8 mouse cellular contexts compared by ENCODE assay signal in the genomic region with DNA sequence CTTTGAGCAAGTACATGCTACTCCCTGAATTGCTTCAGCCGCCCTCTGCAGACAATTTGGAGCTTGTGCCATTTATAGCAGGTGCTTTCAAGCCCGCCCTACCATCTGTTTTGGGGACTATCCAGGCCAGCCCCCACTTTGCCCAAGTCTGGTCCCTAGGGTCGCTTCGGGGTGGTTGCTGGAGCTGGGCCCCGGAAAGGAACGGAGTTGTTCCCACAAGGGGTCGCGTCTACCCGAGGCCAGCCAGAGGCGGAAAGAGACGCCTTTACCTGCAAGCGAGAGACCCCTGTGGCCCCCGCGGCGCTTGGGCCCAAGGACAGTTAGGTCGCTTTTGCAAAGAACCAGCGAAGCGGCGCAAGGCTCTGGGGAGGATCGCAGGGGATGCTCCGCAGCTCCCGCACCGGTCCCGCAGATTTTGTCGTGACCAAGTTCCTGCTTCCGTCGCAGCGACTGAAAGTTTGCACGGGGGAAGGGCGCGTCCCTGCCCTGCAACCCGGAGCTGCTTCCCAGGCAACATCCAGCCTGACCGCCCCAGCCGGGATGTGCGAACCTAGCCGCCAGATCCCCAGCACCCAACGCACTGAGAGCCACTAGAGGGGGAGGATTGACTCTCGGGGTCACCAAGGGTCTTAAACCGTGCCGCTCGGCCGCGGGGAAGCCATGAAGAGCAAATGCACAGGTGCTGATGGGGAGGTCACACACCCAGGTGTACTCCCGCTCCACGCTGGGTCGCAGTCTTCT. TPM values are rescaled to one million over a fixed set of nuclear protein-coding genes. Genes with fewer than 3 reads are reported as not detected.
DNase-seq lines count a peak whose midpoint lies in the region; ATAC-seq and TF ChIP-seq lines count a peak whose summit lies in the region.

Gene Mansc1, minus strand, starts transcription at position 542 of the 741 bp plus-strand sequence.

- peaks cover 14% of the 10 kb centered on the region for H3K4me1 ChIP-seq in embryonic facial prominence, embryonic 15.5 days
- no peaks in the 10 kb centered on the region for H3K4me1 ChIP-seq in heart, embryonic 12.5 days (replicated peaks)
- no peaks in the 10 kb centered on the region for H3K4me1 ChIP-seq in liver, embryonic 14.5 days (replicated peaks; ENCODE audit: control insufficient read depth in 2 of 2, insufficient read depth in 2 of 2, low read length in 1 of 2)

- ATAC-seq in CD4-positive, CD25-positive, alpha-beta regulatory T cell, adult 4 months: peak; percentile 90
- no peak for ATAC-seq in embryonic facial prominence, embryonic 15.5 days (ENCODE audit: insufficient number of reproducible peaks, low FRiP score, low TSS enrichment, low read depth)
- peak; percentile 64; the same call in 1 of the 2 replicates for ATAC-seq in heart, embryonic 12.5 days (ENCODE audit: insufficient number of reproducible peaks, low FRiP score)
- peak; percentile 31; the same call in 1 of the 2 replicates for ATAC-seq in liver, embryonic 14.5 days (ENCODE audit: insufficient read depth)

- 1% methylated on average over 46 of the region's 46 CpGs for WGBS in embryonic facial prominence, embryonic 15.5 days
- under 1% methylated on average over 46 of the region's 46 CpGs for WGBS in heart, embryonic 12.5 days
- 4% methylated on average over 46 of the region's 46 CpGs for WGBS in liver, embryonic 14.5 days (ENCODE audit: insufficient replicate concordance)

- peak within 1 kb of the TSS; percentile 95 for H3K4me2 ChIP-seq in embryonic facial prominence, embryonic 15.5 days (replicated peaks)
- H3K4me2 ChIP-seq in heart, embryonic 12.5 days: peak within 1 kb of the TSS; percentile 85
- peak within 1 kb of the TSS; percentile 77 for H3K4me2 ChIP-seq in liver, embryonic 14.5 days (ENCODE audit: low read depth)

- H3K36me3 ChIP-seq in embryonic facial prominence, embryonic 15.5 days: no peaks in the 10 kb centered on the region
- H3K36me3 ChIP-seq in heart, embryonic 12.5 days: no peaks in the 10 kb centered on the region
- no peaks in the 10 kb centered on the region for H3K36me3 ChIP-seq in liver, embryonic 14.5 days (replicated peaks; ENCODE audit: control insufficient read depth, insufficient read depth, low read depth)

- H3K9me3 ChIP-seq in embryonic facial prominence, embryonic 15.5 days (replicated peaks): no peaks in the 10 kb centered on the region
- H3K9me3 ChIP-seq in heart, embryonic 12.5 days (replicated peaks): no peaks in the 10 kb centered on the region
- H3K9me3 ChIP-seq in liver, embryonic 14.5 days (ENCODE audit: control insufficient read depth, low read length): no peaks in the 10 kb centered on the region

- TF ChIP-seq CTCF in liver, embryonic 14.5 days (IDR thresholded peaks at IDR 0.05; ENCODE audit: low read depth): no peak

- H3K27me3 ChIP-seq in embryonic facial prominence, embryonic 15.5 days: 0 out of 2 replicates have a peak, but pooled peaks cover 6% of the 10 kb centered on the region
- H3K27me3 ChIP-seq in heart, embryonic 12.5 days (replicated peaks): no peaks in the 10 kb centered on the region
- H3K27me3 ChIP-seq in liver, embryonic 14.5 days (ENCODE audit: control insufficient read depth, insufficient read depth, low read length): peaks cover 12% of the 10 kb centered on the region

- no peak for TF ChIP-seq EP300 in liver, embryonic 14.5 days (IDR thresholded peaks at IDR 0.05; ENCODE audit: low read depth)

- no peak within 1 kb of the TSS for H3K27ac ChIP-seq in embryonic facial prominence, embryonic 15.5 days (replicated peaks)
- peak within 1 kb of the TSS; percentile 23; the same call in 1 of the 2 replicates for H3K27ac ChIP-seq in heart, embryonic 12.5 days (ENCODE audit: poor library complexity, severe bottlenecking)
- no peak within 1 kb of the TSS for H3K27ac ChIP-seq in liver, embryonic 14.5 days

- H3K4me3 ChIP-seq in embryonic facial prominence, embryonic 15.5 days (replicated peaks): peak within 1 kb of the TSS; percentile 55
- H3K4me3 ChIP-seq in heart, embryonic 12.5 days: peak within 1 kb of the TSS; percentile 68
- H3K4me3 ChIP-seq in liver, embryonic 14.5 days (ENCODE audit: insufficient read depth in 1 of 2, low read depth in 2 of 2, low read length in 2 of 2): peak within 1 kb of the TSS; percentile 30 to 52

- peak; percentile 24 to 30 for DNase-seq in adrenal gland, postnatal 4 days (ENCODE audit: low spot score in 2 of 2)
- DNase-seq in kidney, adult 9 months: peak; percentile 50
- DNase-seq in liver, embryonic 14.5 days (ENCODE audit: low read depth in 3 of 3, low spot score in 3 of 3): no peak
- peak; percentile 63 for DNase-seq in naive thymus-derived CD4-positive, alpha-beta T cell, adult 2 months (ENCODE audit: low read depth)
- peak; percentile 48 for DNase-seq in thymus, postnatal 0 days (ENCODE audit: low spot score)

- peak within 1 kb of the TSS; percentile 31; the same call in 1 of the 2 replicates for H3K9ac ChIP-seq in embryonic facial prominence, embryonic 15.5 days
- H3K9ac ChIP-seq in heart, embryonic 12.5 days: peak within 1 kb of the TSS; percentile 78
- peak within 1 kb of the TSS; percentile 35; the same call in 1 of the 2 replicates for H3K9ac ChIP-seq in liver, embryonic 14.5 days (replicated peaks)

RNA-seq across cellular contexts. Expression of gene Mansc1, which starts in this region (rescaled TPM):
- 10 to 100 TPM; 11.2 to 11.3 TPM for polyA plus RNA-seq in CD4-positive, CD25-positive, alpha-beta regulatory T cell, adult 4 months (2017; shearing (Covaris generic))
- total RNA-seq in adrenal gland, postnatal 4 days (2021): 10 to 100 TPM in 1 of 2 experiments, 1 to 10 TPM in 1; 8.8 to 10.0 TPM
- 2.7 and 3.5 TPM in 2 replicates for polyA plus RNA-seq in embryonic facial prominence, embryonic 15.5 days (2015; fragmentation: Nextera tagmentation; extraction: Ambion mirVana)
- polyA plus RNA-seq in heart, embryonic 12.5 days (2016; fragmentation: Nextera tagmentation; extraction: Ambion mirVana): 6.9 and 7.1 TPM in 2 replicates
- 0.55 and 0.56 TPM in 2 replicates for polyA plus RNA-seq in liver, embryonic 14.5 days (2012; rRNA removed)
- 0.52 and 0.64 TPM in 2 replicates for polyA plus RNA-seq in liver, embryonic 14.5 days (2014; fragmentation: Nextera tagmentation; extraction: Ambion mirVana)
- polyA plus RNA-seq in thymus, postnatal 0 days (2015; fragmentation: Nextera tagmentation; extraction: Ambion mirVana): 3.4 and 3.8 TPM in 2 replicates

Comparison
In these comparisons a context has a peak if more than half of its experiments do, and no peak if none do; other contexts are left out.
1. Peak in ATAC-seq, H3K4me3 ChIP-seq, H3K9ac ChIP-seq and H3K4me2 ChIP-seq in liver, embryonic 14.5 days; RNA of the gene not detected or under 1 TPM.
2. DNase-seq: peak in adrenal gland, postnatal 4 days (2 of 2), kidney, adult 9 months (single experiment), naive thymus-derived CD4-positive, alpha-beta T cell, adult 2 months (single experiment) and thymus, postnatal 0 days (single experiment); none in liver, embryonic 14.5 days (0 of 3).
3. Peak in every context shown above with its lines, with median percentiles within 50 percentile points of each other: H3K4me2 ChIP-seq, H3K4me3 ChIP-seq and H3K9ac ChIP-seq.